Mouse (Mus musculus) ES-E14 (cell line): ENCODE results near the gene Rcan1.

Experiments
- CHD2 ChIP-seq: IDR thresholded peaks from 2 replicates; pipeline ENCODE4 v1.6.1; 2014; ENCODE audit warnings: mild to moderate bottlenecking, low read depth, low read length, inconsistent platforms
- HCFC1 ChIP-seq: IDR thresholded peaks from 2 replicates; pipeline ENCODE4 v1.6.1; 2012; ENCODE audit warnings: low read length, inconsistent platforms, borderline replicate concordance; ENCODE audit not compliant: insufficient read depth
- MAFK ChIP-seq: IDR thresholded peaks from 2 replicates; pipeline ENCODE4 v1.6.1; 2014; ENCODE audit warnings: mild to moderate bottlenecking, low read depth, low read length, inconsistent platforms; ENCODE audit not compliant: insufficient read depth

DNA sequence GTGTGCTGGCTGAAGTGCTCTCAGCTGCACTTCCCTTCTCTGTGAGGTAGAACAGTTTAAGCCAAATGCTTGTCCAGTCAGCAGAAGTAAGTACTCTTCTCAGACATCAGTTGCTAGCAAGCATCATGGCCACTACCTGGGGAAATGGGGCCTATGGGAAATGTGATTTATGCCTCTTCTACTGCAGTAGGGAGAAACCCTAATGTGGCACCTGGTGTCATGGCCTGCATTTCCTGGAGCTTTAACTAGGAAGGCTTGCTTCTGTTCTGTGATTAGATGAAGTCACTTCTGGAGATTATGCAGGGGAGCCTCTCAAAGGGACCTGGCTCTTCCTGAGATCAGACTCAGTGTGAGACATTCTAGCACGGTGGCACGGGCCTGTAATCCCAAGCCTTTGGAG is 60.3 kb downstream of the Rcan1 start:
- TF ChIP-seq HCFC1 (no peak), CHD2 (no peak), MAFK (no peak)
